8 mouse cellular contexts compared by ENCODE assay signal in the genomic region with DNA sequence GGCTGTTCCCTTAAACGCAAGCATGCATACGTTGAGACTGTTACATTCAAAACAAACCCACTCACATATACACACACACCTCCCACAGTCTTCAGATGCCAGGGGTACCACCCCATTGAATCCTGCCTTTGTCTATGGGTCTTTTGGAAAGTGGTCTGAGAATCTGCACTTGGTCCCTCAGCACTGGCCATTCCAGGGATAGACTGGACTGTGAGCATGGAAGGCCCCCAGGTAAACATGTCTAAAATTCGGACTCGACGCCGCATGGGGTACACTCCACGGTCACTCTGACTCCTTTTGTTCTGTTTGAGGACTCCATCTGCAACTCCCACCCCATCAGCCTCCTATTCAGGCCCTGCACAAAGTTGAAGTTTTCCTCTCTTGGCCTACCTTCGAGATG. TPM values are rescaled to one million over a fixed set of nuclear protein-coding genes. Genes with fewer than 3 reads are reported as not detected.
A peak's percentile ranks its signal among the peaks of the same experiment; 100 is the strongest.
DNase-seq lines count a peak whose midpoint lies in the region; ATAC-seq and TF ChIP-seq lines count a peak whose summit lies in the region.

No protein-coding gene starts in this region.

- peaks cover 13% of the 10 kb centered on the region for H3K4me1 ChIP-seq in heart, embryonic 10.5 days
- peaks cover 13% of the 10 kb centered on the region for H3K4me1 ChIP-seq in E14TG2a.4 (replicated peaks; ENCODE audit: low read depth, low read length)
- H3K4me1 ChIP-seq in hindbrain, embryonic 10.5 days (replicated peaks), result peaks cover 17% of the 10 kb centered on the region
- peaks cover 4% of the 10 kb centered on the region; the same call in 1 of the 2 replicates for H3K4me1 ChIP-seq in midbrain, embryonic 11.5 days (ENCODE audit: control insufficient read depth, insufficient read depth, low read length)

- H3K27me3 ChIP-seq in heart, embryonic 10.5 days (ENCODE audit: insufficient read depth, poor library complexity, severe bottlenecking), result peaks cover 33% of the 10 kb centered on the region
- peaks cover 45% of the 10 kb centered on the region for H3K27me3 ChIP-seq in E14TG2a.4 (ENCODE audit: insufficient read depth, low read length)
- peaks cover 35% of the 10 kb centered on the region for H3K27me3 ChIP-seq in hindbrain, embryonic 10.5 days (ENCODE audit: insufficient read depth, poor library complexity, severe bottlenecking)
- peaks cover 8% of the 10 kb centered on the region for H3K27me3 ChIP-seq in midbrain, embryonic 11.5 days (ENCODE audit: control insufficient read depth, insufficient read depth, low read length)

- ATAC-seq in midbrain, embryonic 11.5 days (ENCODE audit: low FRiP score), result peak; percentile 13; the same call in 1 of the 2 replicates

- no peaks in the 10 kb centered on the region for H3K36me3 ChIP-seq in heart, embryonic 10.5 days
- H3K36me3 ChIP-seq in E14TG2a.4 (ENCODE audit: insufficient read depth, low read length), result no peaks in the 10 kb centered on the region
- no peaks in the 10 kb centered on the region for H3K36me3 ChIP-seq in hindbrain, embryonic 10.5 days
- no peaks in the 10 kb centered on the region for H3K36me3 ChIP-seq in midbrain, embryonic 11.5 days (ENCODE audit: control insufficient read depth, insufficient read depth, low read length)

- H3K9ac ChIP-seq in midbrain, embryonic 11.5 days (ENCODE audit: low read length), result no peak overlapping the region

- intact Hi-C loops in left cerebral cortex, postnatal 4 days (cut with DNase I), result loop anchor here (5.0 to 10.0 kb wide), 2 partner anchors 120 to 137 kb away; no protein-coding TSS in a partner anchor

- H3K27ac ChIP-seq in heart, embryonic 10.5 days, result no peak overlapping the region
- H3K27ac ChIP-seq in hindbrain, embryonic 10.5 days, result no peak overlapping the region
- no peak overlapping the region for H3K27ac ChIP-seq in midbrain, embryonic 11.5 days (ENCODE audit: low read depth, low read length)

- peak; percentile 72 for DNase-seq in heart, embryonic 10.5 days (ENCODE audit: low spot score)
- DNase-seq in heart, adult 18-20 months, result no peak
- DNase-seq in hindbrain, embryonic 10.5 days (ENCODE audit: low spot score), result no peak
- DNase-seq in midbrain, embryonic 11.5 days (ENCODE audit: low spot score, missing footprints), result no peak
- no peak for DNase-seq in Muller cell, postnatal 12 days (ENCODE audit: inconsistent ontology term)
- no peak for DNase-seq in left cerebral cortex, postnatal 4 days
- no peak for DNase-seq in urinary bladder, postnatal 10 days (ENCODE audit: low spot score)

- peak overlapping the region; percentile 96 for H3K4me2 ChIP-seq in midbrain, embryonic 11.5 days

- 73% methylated on average over 8 of the region's 8 CpGs for WGBS in heart, embryonic 10.5 days
- 75% methylated on average over 8 of the region's 8 CpGs for WGBS in hindbrain, embryonic 10.5 days
- WGBS in midbrain, embryonic 11.5 days, result 76% methylated on average over 8 of the region's 8 CpGs

- peak overlapping the region; percentile 68 for H3K4me3 ChIP-seq in heart, embryonic 10.5 days
- H3K4me3 ChIP-seq in E14TG2a.4 (replicated peaks; ENCODE audit: low read length), result peak overlapping the region; percentile 92
- peak overlapping the region; percentile 74 for H3K4me3 ChIP-seq in hindbrain, embryonic 10.5 days
- H3K4me3 ChIP-seq in midbrain, embryonic 11.5 days (ENCODE audit: low read depth, low read length), result peak overlapping the region; percentile 59

- no peaks in the 10 kb centered on the region for H3K9me3 ChIP-seq in heart, embryonic 10.5 days
- no peaks in the 10 kb centered on the region for H3K9me3 ChIP-seq in E14TG2a.4 (ENCODE audit: low read length)
- no peaks in the 10 kb centered on the region for H3K9me3 ChIP-seq in hindbrain, embryonic 10.5 days
- no peaks in the 10 kb centered on the region for H3K9me3 ChIP-seq in midbrain, embryonic 11.5 days (ENCODE audit: control insufficient read depth, low read length)

- TF ChIP-seq CTCF in E14TG2a.4 (conservative IDR thresholded peaks at IDR 0.05; ENCODE audit: low read length), result no peak

RNA-seq across cellular contexts. Expression of gene Ptprn2, which starts 0.5 kb away (rescaled TPM):
- 0.16 TPM in 1 of 2 replicates, not detected in the other for polyA plus RNA-seq in heart, embryonic 10.5 days (2016; fragmentation: Nextera tagmentation; extraction: Ambion mirVana)
- under 1 TPM; 0.07 to 0.18 TPM for total RNA-seq in heart, adult 18-20 months (2021)
- polyA plus RNA-seq in hindbrain, embryonic 10.5 days (2016; fragmentation: Nextera tagmentation; extraction: Ambion mirVana), result 5.9 and 6.4 TPM in 2 replicates
- polyA plus RNA-seq in midbrain, embryonic 11.5 days (2014; fragmentation: Nextera tagmentation; extraction: Ambion mirVana), result 7.0 and 7.3 TPM in 2 replicates
- total RNA-seq in left cerebral cortex, postnatal 4 days (2021), result 100 to 1,000 TPM; 172 to 180 TPM
